Mouse (Mus musculus): ENCODE measurements around the gene Leo1.

- no peak for TF ChIP-seq CTCF (IDR thresholded peaks at IDR 0.05; ENCODE audit: low read depth)
- no peak for TF ChIP-seq EP300 (IDR thresholded peaks at IDR 0.05; ENCODE audit: low read depth)
Observed at GRCm38 (mm10) chr9:75424358-75425150, 16.8 kb upstream of the Leo1 start.

Measured in liver, embryonic 14.5 days (tissue).